Mouse (Mus musculus) testis, adult 2 months (tissue): Measurements from ENCODE around the gene Ccdc127. TPM values are rescaled to one million over a fixed set of nuclear protein-coding genes. Genes with fewer than 3 reads are reported as not detected.

ENCODE experiments used
- H3K27ac ChIP-seq: fragments of 200-500 bp; 2 replicates; pipeline ENCODE4 v1.5.1; 2012; ENCODE audit warnings: low read depth, low read length; ENCODE audit not compliant: control insufficient read depth, insufficient read depth
- H3K27me3 ChIP-seq: fragments of 200-500 bp; 2 replicates; pipeline ENCODE4 v1.6.1; 2012; ENCODE audit warnings: mild to moderate bottlenecking, low read length, moderate library complexity; ENCODE audit not compliant: control insufficient read depth, insufficient read depth
- H3K36me3 ChIP-seq: fragments of 200-500 bp; 2 replicates; pipeline ENCODE4 v1.6.1; 2012; ENCODE audit warnings: mild to moderate bottlenecking, low read length; ENCODE audit not compliant: control insufficient read depth, insufficient read depth
- H3K4me1 ChIP-seq: fragments of 200-500 bp; 2 replicates; pipeline ENCODE4 v1.6.1; 2012; ENCODE audit warnings: low read length; ENCODE audit not compliant: control insufficient read depth, insufficient read depth
- H3K4me3 ChIP-seq: fragments of 200-500 bp; 2 replicates; pipeline ENCODE4 v1.5.1; 2012; ENCODE audit warnings: low read depth, mild to moderate bottlenecking, low read length, moderate library complexity, mixed read lengths; ENCODE audit not compliant: control insufficient read depth
- CTCF ChIP-seq: fragments of 200-500 bp; IDR thresholded peaks from 2 replicates; pipeline ENCODE4 v1.5.1; 2012; ENCODE audit warnings: low read depth, mild to moderate bottlenecking, inconsistent platforms, low read length, moderate library complexity; ENCODE audit not compliant: control insufficient read depth, insufficient read depth, insufficient replicate concordance
- POLR2A ChIP-seq: fragments of 200-500 bp; IDR thresholded peaks from 2 replicates; pipeline ENCODE4 v1.6.1; 2012; ENCODE audit warnings: low read depth, mild to moderate bottlenecking, inconsistent platforms, low read length, moderate library complexity; ENCODE audit not compliant: control insufficient read depth
- polyA plus RNA-seq: library from polyadenylated mRNA; depleted of rRNA; stranded (reverse); fragments of >200 nt; gene quantifications from 2 replicates; pipeline ENCODE4 v1.2.3, GENCODE M21; 2012

Gene Ccdc127
- polyA plus RNA-seq, 1 experiment = 4.7 TPM

GRCm38 (mm10) chr13:74314616-74315015 lies 35.5 kb upstream of the Ccdc127 start:
- H3K36me3 ChIP-seq = no peaks in the 10 kb centered on the region; the same call in 1 of the 2 replicates
- no peak overlapping the region for H3K4me3 ChIP-seq
- no peak overlapping the region for H3K27ac ChIP-seq
- H3K4me1 ChIP-seq = no peaks in the 10 kb centered on the region
- no peaks in the 10 kb centered on the region for H3K27me3 ChIP-seq
- TF ChIP-seq POLR2A = no peak
- TF ChIP-seq CTCF = no peak

- Histone ChIP-seq H3K27me3 (no peaks in the 10 kb centered on the region), H3K27ac (peak overlapping the region; percentile 87), H3K4me3 (peak overlapping the region; percentile 94), H3K4me1 (no peaks in the 10 kb centered on the region), H3K36me3 (no peaks in the 10 kb centered on the region; the same call in 1 of the 2 replicates)
- TF ChIP-seq CTCF (no peak), POLR2A (no peak)
These were observed 33.7 kb upstream of the Ccdc127 start for GRCm38 (mm10) chr13:74316386-74316785.

- no peak for TF ChIP-seq POLR2A
- TF ChIP-seq CTCF = no peak
- Histone ChIP-seq H3K36me3 (no peaks in the 10 kb centered on the region), H3K4me3 (peak overlapping the region; percentile 94), H3K4me1 (no peaks in the 10 kb centered on the region), H3K27ac (peak overlapping the region; percentile 87), H3K27me3 (no peaks in the 10 kb centered on the region)
These were observed 33.3 kb upstream of the Ccdc127 start for GRCm38 (mm10) chr13:74316789-74317169.

GRCm38 (mm10) chr13:74317170-74317849 lies 32.8 kb upstream of the Ccdc127 start, which contains the start of gene Pdcd6:
Gene Pdcd6, minus strand, starts transcription at chr13:74317580.
- H3K27me3 ChIP-seq = no peaks in the 10 kb centered on the region
- no peaks in the 10 kb centered on the region for H3K36me3 ChIP-seq
- TF ChIP-seq POLR2A (peak; percentile 94; the same call in 1 of the 2 replicates), CTCF (no peak)
- peak within 1 kb of the TSS; percentile 94 for H3K4me3 ChIP-seq
- no peaks in the 10 kb centered on the region for H3K4me1 ChIP-seq
- H3K27ac ChIP-seq = peak within 1 kb of the TSS; percentile 87

- Histone ChIP-seq H3K27ac (no peak overlapping the region), H3K36me3 (peaks cover 5% of the 10 kb centered on the region), H3K27me3 (no peaks in the 10 kb centered on the region), H3K4me3 (no peak overlapping the region), H3K4me1 (no peaks in the 10 kb centered on the region)
- TF ChIP-seq POLR2A (no peak), CTCF (no peak)
These were observed 20.8 kb upstream of the Ccdc127 start for GRCm38 (mm10) chr13:74329321-74329720.

- no peaks in the 10 kb centered on the region; the same call in 1 of the 2 replicates for H3K36me3 ChIP-seq
- no peak for TF ChIP-seq POLR2A
These were observed 9.1 kb upstream of the Ccdc127 start for GRCm38 (mm10) chr13:74341036-74341435.

GRCm38 (mm10) chr13:74350435-74350906 lies 362 bp downstream of the Ccdc127 start:
- Histone ChIP-seq H3K36me3 (no peaks in the 10 kb centered on the region), H3K4me3 (peak overlapping the region; percentile 94), H3K4me1 (no peaks in the 10 kb centered on the region), H3K27me3 (no peaks in the 10 kb centered on the region), H3K27ac (peak overlapping the region; percentile 40)
- no peak for TF ChIP-seq POLR2A

More at GRCm38 (mm10) chr13:74341036-74341435, 9.1 kb upstream of the Ccdc127 start:
- no peaks in the 10 kb centered on the region for H3K27me3 ChIP-seq
- H3K4me1 ChIP-seq = no peaks in the 10 kb centered on the region
- H3K27ac ChIP-seq = no peak overlapping the region
- no peak overlapping the region for H3K4me3 ChIP-seq
